Mouse (Mus musculus) spleen, adult 12 weeks (tissue): ENCODE measurements around the gene Bphl.
"Not testable (repeated sequence)": the region's sequence is repeated elsewhere in the genome, so short reads cannot be mapped to it uniquely, and the experiment has no call there.

Experiments used
- DNase-seq: peaks from one replicate; pipeline ENCODE4 v3.0.0; 2022; ENCODE audit warnings: low spot score

The Bphl gene

GRCm38 (mm10) chr13:34053673-34054282, 16.4 kb downstream of the Bphl start:
- no peak for DNase-seq

GRCm38 (mm10) chr13:34054391-34054790, 17.0 kb downstream of the Bphl start:
- no peak for DNase-seq

- DNase-seq, result no peak
These were observed 17.6 kb downstream of the Bphl start for GRCm38 (mm10) chr13:34054983-34055382.

GRCm38 (mm10) chr13:34057252-34057651, 19.9 kb downstream of the Bphl start:
- no peak for DNase-seq

- no peak for DNase-seq
These were observed 22.7 kb downstream of the Bphl start for GRCm38 (mm10) chr13:34060061-34060460.

GRCm38 (mm10) chr13:34062466-34062865, 25.1 kb downstream of the Bphl start:
- DNase-seq, result no peak

GRCm38 (mm10) chr13:34066351-34066750, 29.0 kb downstream of the Bphl start:
- DNase-seq, result no peak

- no peak for DNase-seq
These were observed 32.9 kb downstream of the Bphl start for GRCm38 (mm10) chr13:34070296-34070695.

- no peak for DNase-seq
These were observed 34.4 kb downstream of the Bphl start for GRCm38 (mm10) chr13:34071836-34072235.

- no peak for DNase-seq
These were observed 35.5 kb downstream of the Bphl start for GRCm38 (mm10) chr13:34072847-34073246.

- not testable (repeated sequence) for DNase-seq
These were observed 37.0 kb downstream of the Bphl start for GRCm38 (mm10) chr13:34074441-34074840.

GRCm38 (mm10) chr13:34075893-34076292, 38.5 kb downstream of the Bphl start:
- DNase-seq, result not testable (repeated sequence)

- DNase-seq, result no peak
These were observed 39.4 kb downstream of the Bphl start for GRCm38 (mm10) chr13:34076561-34077491.

- DNase-seq, result peak; percentile 90
These were observed 40.3 kb downstream of the Bphl start, which contains the start of gene Tubb2a for GRCm38 (mm10) chr13:34077492-34078271. Gene Tubb2a (minus strand): TSS chr13:34078007.

- no peak for DNase-seq
These were observed 41.3 kb downstream of the Bphl start for GRCm38 (mm10) chr13:34078500-34079280.

GRCm38 (mm10) chr13:34079801-34080200, 42.4 kb downstream of the Bphl start:
- DNase-seq, result no peak

GRCm38 (mm10) chr13:34081926-34082325, 44.5 kb downstream of the Bphl start:
- no peak for DNase-seq

GRCm38 (mm10) chr13:34084026-34084750, 46.8 kb downstream of the Bphl start:
- no peak for DNase-seq

- no peak for DNase-seq
These were observed 49.8 kb downstream of the Bphl start for GRCm38 (mm10) chr13:34087052-34087812.

GRCm38 (mm10) chr13:34088201-34088649, 50.8 kb downstream of the Bphl start:
- not testable (repeated sequence) for DNase-seq
